Mouse (Mus musculus) embryonic facial prominence, embryonic 15.5 days (tissue): Measurements from ENCODE around the gene Acox3. TPM values are rescaled to one million over a fixed set of nuclear protein-coding genes. Genes with fewer than 3 reads are reported as not detected.

Experiments
- ATAC-seq: fragments of 200-750 bp; cut with Nextera tagmentation; 2 replicates; pipeline ENCODE4 v1.8.0; 2017; ENCODE audit warnings: low read depth, moderate TSS enrichment; ENCODE audit not compliant: insufficient number of reproducible peaks, low FRiP score, low TSS enrichment
- H3K27ac ChIP-seq: fragments of 300-500 bp; sonication (generic); replicated peaks from 2 replicates; pipeline ENCODE4 v1.5.1; 2015; ENCODE audit warnings: mild to moderate bottlenecking, inconsistent platforms
- H3K27me3 ChIP-seq: fragments of 300-500 bp; sonication (generic); 2 replicates; pipeline ENCODE4 v1.6.1; 2015; ENCODE audit warnings: inconsistent platforms
- H3K36me3 ChIP-seq: fragments of 300-500 bp; sonication (generic); 2 replicates; pipeline ENCODE4 v1.6.1; 2015; ENCODE audit warnings: mild to moderate bottlenecking, inconsistent platforms
- H3K4me1 ChIP-seq: fragments of 300-500 bp; sonication (generic); 2 replicates; pipeline ENCODE4 v1.6.1; 2015; ENCODE audit warnings: inconsistent platforms
- H3K4me2 ChIP-seq: fragments of 300-500 bp; sonication (generic); replicated peaks from 2 replicates; pipeline ENCODE4 v1.6.1; 2015; ENCODE audit warnings: mild to moderate bottlenecking, inconsistent platforms
- H3K4me3 ChIP-seq: fragments of 300-500 bp; sonication (generic); replicated peaks from 2 replicates; pipeline ENCODE4 v1.5.1; 2015; ENCODE audit warnings: mild to moderate bottlenecking, inconsistent platforms
- H3K9ac ChIP-seq: fragments of 300-500 bp; sonication (generic); 2 replicates; pipeline ENCODE4 v1.6.1; 2015; ENCODE audit warnings: inconsistent platforms
- H3K9me3 ChIP-seq: fragments of 300-500 bp; sonication (generic); replicated peaks from 2 replicates; pipeline ENCODE4 v1.6.1; 2016; ENCODE audit warnings: inconsistent platforms
- WGBS: fragments of 180-500 bp; shearing (Covaris S2); methylation state at CpG from one replicate; pipeline ENCODE4 v1.1.7; 2015; 5-methylcytosine and 5-hydroxymethylcytosine counted together
- polyA plus RNA-seq: library from polyadenylated mRNA; unstranded; fragments of >200 nt; fragmentation: Nextera tagmentation; extraction: Ambion mirVana; gene quantifications from 2 replicates; pipeline ENCODE4 v1.2.1, GENCODE M21; 2015

Gene Acox3
- polyA plus RNA-seq, 1 experiment from 2014 or later, result 13.7 TPM

- Histone ChIP-seq H3K27ac (no peak overlapping the region), H3K9ac (no peak overlapping the region), H3K36me3 (peaks cover 53% of the 10 kb centered on the region), H3K9me3 (no peaks in the 10 kb centered on the region), H3K4me3 (no peak overlapping the region), H3K4me2 (no peak overlapping the region), H3K27me3 (no peaks in the 10 kb centered on the region), H3K4me1 (peaks cover 22% of the 10 kb centered on the region)
- ATAC-seq, result no peak
- 89% methylated on average over 7 of the region's 7 CpGs for WGBS
These were observed 26.4 kb upstream of the Acox3 start for GRCm38 (mm10) chr5:35556393-35556792.

GRCm38 (mm10) chr5:35557946-35558621 lies 24.8 kb upstream of the Acox3 start:
- ATAC-seq, result no peak
- no peak overlapping the region for H3K27ac ChIP-seq
- no peak overlapping the region for H3K4me2 ChIP-seq
- H3K4me1 ChIP-seq, result peaks cover 9% of the 10 kb centered on the region; the same call in 1 of the 2 replicates
- H3K9me3 ChIP-seq, result no peaks in the 10 kb centered on the region
- no peak overlapping the region for H3K9ac ChIP-seq
- H3K36me3 ChIP-seq, result peaks cover 70% of the 10 kb centered on the region
- H3K4me3 ChIP-seq, result no peak overlapping the region
- H3K27me3 ChIP-seq, result no peaks in the 10 kb centered on the region
- 67% methylated on average over 13 of the region's 13 CpGs for WGBS

GRCm38 (mm10) chr5:35559447-35559846 lies 23.4 kb upstream of the Acox3 start:
- Histone ChIP-seq H3K4me1 (peaks cover 9% of the 10 kb centered on the region; the same call in 1 of the 2 replicates), H3K27ac (peak overlapping the region; percentile 65), H3K4me2 (no peak overlapping the region), H3K9me3 (no peaks in the 10 kb centered on the region), H3K27me3 (no peaks in the 10 kb centered on the region), H3K9ac (no peak overlapping the region), H3K4me3 (no peak overlapping the region), H3K36me3 (peaks cover 81% of the 10 kb centered on the region)
- 54% methylated on average over 8 of the region's 8 CpGs for WGBS
- ATAC-seq, result no peak

- no peak for ATAC-seq
- whole genome bisulfite sequencing, result 92% methylated on average over 2 of the region's 2 CpGs
- H3K27me3 ChIP-seq, result no peaks in the 10 kb centered on the region
- H3K4me2 ChIP-seq, result no peak overlapping the region
- H3K4me3 ChIP-seq, result no peak overlapping the region
- no peak overlapping the region for H3K9ac ChIP-seq
- no peaks in the 10 kb centered on the region for H3K9me3 ChIP-seq
- H3K27ac ChIP-seq, result no peak overlapping the region
- H3K36me3 ChIP-seq, result peaks cover 88% of the 10 kb centered on the region
- peaks cover 9% of the 10 kb centered on the region; the same call in 1 of the 2 replicates for H3K4me1 ChIP-seq
These were observed 20.2 kb upstream of the Acox3 start for GRCm38 (mm10) chr5:35562616-35563015.

GRCm38 (mm10) chr5:35563449-35563848 lies 19.4 kb upstream of the Acox3 start:
- H3K4me2 ChIP-seq, result no peak overlapping the region
- H3K36me3 ChIP-seq, result peaks cover 89% of the 10 kb centered on the region
- no peak overlapping the region for H3K27ac ChIP-seq
- WGBS, result 5% methylated on average over 1 of the region's 1 CpGs
- no peak overlapping the region for H3K9ac ChIP-seq
- no peak for ATAC-seq
- peaks cover 6% of the 10 kb centered on the region; the same call in 1 of the 2 replicates for H3K4me1 ChIP-seq
- no peak overlapping the region for H3K4me3 ChIP-seq
- no peaks in the 10 kb centered on the region for H3K27me3 ChIP-seq
- no peaks in the 10 kb centered on the region for H3K9me3 ChIP-seq

GRCm38 (mm10) chr5:35565217-35565616 lies 17.6 kb upstream of the Acox3 start:
- Histone ChIP-seq H3K9me3 (no peaks in the 10 kb centered on the region), H3K4me2 (no peak overlapping the region), H3K27me3 (no peaks in the 10 kb centered on the region), H3K27ac (no peak overlapping the region), H3K4me3 (no peak overlapping the region), H3K9ac (no peak overlapping the region), H3K4me1 (no peaks in the 10 kb centered on the region), H3K36me3 (peaks cover 93% of the 10 kb centered on the region)
- ATAC-seq, result no peak
- 87% methylated on average over 9 of the region's 9 CpGs for WGBS

GRCm38 (mm10) chr5:35566632-35567031 lies 16.2 kb upstream of the Acox3 start:
- H3K4me2 ChIP-seq, result no peak overlapping the region
- H3K9ac ChIP-seq, result no peak overlapping the region
- H3K4me1 ChIP-seq, result no peaks in the 10 kb centered on the region
- peaks cover 96% of the 10 kb centered on the region for H3K36me3 ChIP-seq
- H3K27me3 ChIP-seq, result no peaks in the 10 kb centered on the region
- no peak overlapping the region for H3K27ac ChIP-seq
- no peak for ATAC-seq
- no peaks in the 10 kb centered on the region for H3K9me3 ChIP-seq
- no peak overlapping the region for H3K4me3 ChIP-seq
- 91% methylated on average over 4 of the region's 4 CpGs for WGBS

- Histone ChIP-seq H3K9me3 (no peaks in the 10 kb centered on the region), H3K4me2 (no peak overlapping the region), H3K4me3 (no peak overlapping the region), H3K27me3 (no peaks in the 10 kb centered on the region), H3K9ac (no peak overlapping the region), H3K36me3 (peaks cover 65% of the 10 kb centered on the region), H3K27ac (no peak overlapping the region), H3K4me1 (peaks cover 13% of the 10 kb centered on the region)
- no peak for ATAC-seq
- 86% methylated on average over 6 of the region's 6 CpGs for WGBS
These were observed 11.3 kb upstream of the Acox3 start for GRCm38 (mm10) chr5:35571546-35571945.

- 3% methylated on average over 56 of the region's 56 CpGs for WGBS
- Histone ChIP-seq H3K27ac (peak within 1 kb of the TSS; percentile 87), H3K27me3 (no peaks in the 10 kb centered on the region), H3K4me2 (peak within 1 kb of the TSS; percentile 94), H3K9ac (peak within 1 kb of the TSS; percentile 93), H3K4me3 (peak within 1 kb of the TSS; percentile 99), H3K36me3 (peaks cover 36% of the 10 kb centered on the region), H3K4me1 (peaks cover 13% of the 10 kb centered on the region), H3K9me3 (no peaks in the 10 kb centered on the region)
- peak; percentile 92 for ATAC-seq
These were observed 7.9 kb upstream of the Acox3 start, which contains the start of gene Trmt44 for GRCm38 (mm10) chr5:35574653-35575599. Trmt44 (minus strand) TSS chr5:35575070.

GRCm38 (mm10) chr5:35576409-35577020 lies 6.3 kb upstream of the Acox3 start:
- no peaks in the 10 kb centered on the region for H3K27me3 ChIP-seq
- H3K36me3 ChIP-seq, result peaks cover 20% of the 10 kb centered on the region
- no peak overlapping the region for H3K4me2 ChIP-seq
- H3K9me3 ChIP-seq, result no peaks in the 10 kb centered on the region
- no peak overlapping the region for H3K27ac ChIP-seq
- H3K9ac ChIP-seq, result no peak overlapping the region
- WGBS, result 86% methylated on average over 10 of the region's 10 CpGs
- peaks cover 13% of the 10 kb centered on the region for H3K4me1 ChIP-seq
- no peak overlapping the region for H3K4me3 ChIP-seq
- ATAC-seq, result no peak

- Histone ChIP-seq H3K9me3 (no peaks in the 10 kb centered on the region), H3K4me2 (no peak overlapping the region), H3K27me3 (no peaks in the 10 kb centered on the region), H3K36me3 (peaks cover 5% of the 10 kb centered on the region; the same call in 1 of the 2 replicates), H3K4me3 (no peak overlapping the region), H3K9ac (no peak overlapping the region), H3K27ac (no peak overlapping the region), H3K4me1 (peaks cover 19% of the 10 kb centered on the region)
- ATAC-seq, result no peak
- WGBS, result 76% methylated on average over 2 of the region's 2 CpGs
These were observed 4.4 kb upstream of the Acox3 start for GRCm38 (mm10) chr5:35578411-35578810.
